ENCODE assay signal across 19 mouse cellular contexts in the genomic region with DNA sequence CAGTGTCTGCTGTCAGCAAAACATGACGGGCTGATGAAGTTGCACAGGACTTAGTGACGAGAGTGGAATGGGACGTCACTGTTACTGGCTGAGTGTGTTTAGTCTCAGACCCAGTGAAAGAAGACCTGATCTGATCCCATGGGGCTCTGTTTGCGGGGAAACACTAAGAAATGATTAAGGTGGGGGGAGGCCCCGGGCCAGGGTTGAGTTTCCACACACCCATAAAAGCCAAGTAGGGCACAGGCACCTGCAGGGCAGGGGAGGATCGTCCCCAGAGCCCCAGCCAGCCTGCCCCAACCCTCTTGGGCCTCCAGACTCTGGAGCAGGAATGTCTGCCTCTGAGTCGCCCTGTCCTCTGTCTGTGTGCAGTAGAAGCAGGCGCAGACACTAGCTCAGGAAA.
DNase-seq lines count a peak whose midpoint lies in the region; ATAC-seq lines count a peak whose summit lies in the region.
"Had no signal": no experiment of that assay in that cellular context is flagged by ENCODE, and none has a peak within 500 bp of the region (broad histone marks: within the 10 kb centered on the region; RNA-seq: fewer than 3 reads in every experiment).

No protein-coding gene starts in this region.

- ATAC-seq in heart, embryonic 13.5 days (ENCODE audit: extremely low read depth, insufficient number of reproducible peaks, low FRiP score, low TSS enrichment) = no peak
- ATAC-seq in megakaryocyte, adult 5-6 weeks (ENCODE audit: poor library complexity, severe bottlenecking) = no peak
- ATAC-seq: forebrain, embryonic 15.5 days had no signal

- WGBS in heart, embryonic 13.5 days = 49% methylated on average over 8 of the region's 8 CpGs

- peaks cover 16% of the 10 kb centered on the region for H3K36me3 ChIP-seq in heart, embryonic 13.5 days
- H3K36me3 ChIP-seq in megakaryocyte, embryonic 14.5 days (replicated peaks; ENCODE audit: low read length) = peaks cover 48% of the 10 kb centered on the region
- H3K36me3 ChIP-seq: forebrain, embryonic 15.5 days; hindbrain, embryonic 15.5 days; midbrain, embryonic 12.5 days had no signal

- no peaks in the 10 kb centered on the region for H3K27me3 ChIP-seq in heart, embryonic 13.5 days (replicated peaks)
- H3K27me3 ChIP-seq in megakaryocyte, embryonic 14.5 days (replicated peaks) = no peaks in the 10 kb centered on the region
- H3K27me3 ChIP-seq: forebrain, embryonic 15.5 days; hindbrain, embryonic 15.5 days; liver, embryonic 15.5 days; midbrain, embryonic 12.5 days had no signal

- no peak overlapping the region for H3K4me3 ChIP-seq in heart, embryonic 13.5 days
- peak overlapping the region; percentile 62 for H3K4me3 ChIP-seq in megakaryocyte, embryonic 14.5 days (replicated peaks)
- H3K4me3 ChIP-seq: forebrain, embryonic 15.5 days; hindbrain, embryonic 15.5 days; liver, embryonic 15.5 days; midbrain, embryonic 12.5 days had no signal

- peak overlapping the region; percentile 38; the same call in 1 of the 2 replicates for H3K9ac ChIP-seq in heart, embryonic 13.5 days
- H3K9ac ChIP-seq: forebrain, embryonic 15.5 days; hindbrain, embryonic 15.5 days; liver, embryonic 15.5 days; midbrain, embryonic 12.5 days had no signal

- H3K9me3 ChIP-seq in heart, embryonic 13.5 days = no peaks in the 10 kb centered on the region
- no peaks in the 10 kb centered on the region for H3K9me3 ChIP-seq in megakaryocyte, embryonic 14.5 days
- H3K9me3 ChIP-seq: forebrain, embryonic 15.5 days; hindbrain, embryonic 15.5 days; liver, embryonic 15.5 days; midbrain, embryonic 12.5 days had no signal

- no peak overlapping the region for H3K4me2 ChIP-seq in heart, embryonic 13.5 days
- H3K4me2 ChIP-seq: forebrain, embryonic 15.5 days; hindbrain, embryonic 15.5 days; liver, embryonic 15.5 days; midbrain, embryonic 12.5 days had no signal

- peak; percentile 8 for DNase-seq in cerebellum, adult 9-11 months
- no peak for DNase-seq in cerebellum, adult 11-12 months
- DNase-seq in heart, adult 8-10 months (ENCODE audit: low spot score) = no peak
- no peak for DNase-seq in embryo, embryonic 11 days
- DNase-seq in layer of hippocampus, adult 9-10 months (ENCODE audit: low spot score) = no peak
- DNase-seq: B cell, adult 2 months; cerebellum, postnatal 10 days; kidney, adult 11 months; right cerebral cortex, postnatal 25 days; thymus, postnatal 14 days had no signal

- H3K4me1 ChIP-seq in heart, embryonic 13.5 days = peaks cover 53% of the 10 kb centered on the region
- H3K4me1 ChIP-seq in megakaryocyte, embryonic 14.5 days = peaks cover 97% of the 10 kb centered on the region

- H3K27ac ChIP-seq in heart, embryonic 13.5 days (replicated peaks) = peak overlapping the region; percentile 65
- H3K27ac ChIP-seq: forebrain, embryonic 15.5 days; hindbrain, embryonic 15.5 days; kidney, postnatal 0 days; liver, embryonic 15.5 days; midbrain, embryonic 12.5 days; stomach, postnatal 0 days had no signal
